8 mouse cellular contexts compared by ENCODE assay signal in the genomic region with DNA sequence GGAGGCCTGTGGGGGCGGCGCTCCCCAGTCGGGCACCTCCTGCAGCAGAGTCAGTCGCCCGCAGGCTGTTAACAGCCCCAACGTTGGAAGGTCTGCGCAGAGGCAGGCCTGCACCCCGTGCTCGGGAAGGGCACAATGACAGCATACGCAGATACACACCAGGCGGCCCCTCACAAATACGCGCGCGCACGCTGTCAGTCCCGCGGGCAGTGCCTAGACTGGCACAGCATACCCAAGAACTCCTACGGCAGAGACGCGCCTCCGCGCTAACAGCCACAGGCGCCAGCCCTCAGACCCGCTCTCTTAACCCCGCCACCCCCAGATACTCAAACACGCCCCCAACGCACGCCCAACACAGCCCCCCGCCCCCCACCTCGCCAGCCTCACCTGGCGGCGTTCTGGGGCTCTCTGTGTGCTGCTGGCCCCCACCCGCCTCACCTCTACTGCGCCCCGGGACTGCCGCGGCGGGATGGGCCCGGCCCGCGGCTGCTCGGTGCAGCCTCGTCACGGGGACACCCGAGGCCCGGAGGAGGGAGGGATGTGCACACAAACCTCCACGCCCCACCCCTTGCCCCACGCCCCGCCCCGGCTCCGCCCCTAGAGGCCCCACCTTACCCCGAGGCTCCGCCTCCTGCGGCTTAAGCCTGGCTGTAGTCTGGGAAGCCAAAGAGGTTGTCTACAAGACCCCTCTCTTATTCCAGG. TPM values are rescaled to one million over a fixed set of nuclear protein-coding genes. Genes with fewer than 3 reads are reported as not detected.
DNase-seq lines count a peak whose midpoint lies in the region; ATAC-seq lines count a peak whose summit lies in the region.

Gene Peli3 (minus strand): TSS at position 577 of the 702 bp plus-strand sequence.

- H3K36me3 ChIP-seq in intestine, embryonic 15.5 days = no peaks in the 10 kb centered on the region

- no peaks in the 10 kb centered on the region for H3K27me3 ChIP-seq in intestine, embryonic 15.5 days (replicated peaks)

- intact Hi-C loops in left cerebral cortex, postnatal 25 days (cut with DNase I) = no loop called here

- H3K9me3 ChIP-seq in intestine, embryonic 15.5 days = no peaks in the 10 kb centered on the region

- peak; percentile 78 for DNase-seq in adipocyte (ENCODE audit: low spot score)
- DNase-seq in embryo, embryonic 10.5 days (ENCODE audit: low spot score) = peak; percentile 89
- peak; percentile 86 for DNase-seq in gastrocnemius, postnatal 25 days
- peak; percentile 78 to 83 for DNase-seq in left cerebral cortex, postnatal 25 days (ENCODE audit: low spot score in 2 of 2)
- peak; percentile 80 for DNase-seq in mesoderm, embryonic 11.5 days (ENCODE audit: low read depth, low spot score)
- DNase-seq in right cerebral cortex, postnatal 25 days = peak; percentile 82
- peak; percentile 71 to 81 for DNase-seq in urinary bladder, postnatal 36 days (ENCODE audit: low spot score in 2 of 2)

- peak within 1 kb of the TSS; percentile 52 for H3K9ac ChIP-seq in intestine, embryonic 15.5 days

- H3K4me2 ChIP-seq in intestine, embryonic 15.5 days (replicated peaks) = peak within 1 kb of the TSS; percentile 92

- H3K27ac ChIP-seq in intestine, embryonic 15.5 days = no peak within 1 kb of the TSS

- WGBS in intestine, embryonic 15.5 days = 1% methylated on average over 54 of the region's 55 CpGs

- peaks cover 10% of the 10 kb centered on the region for H3K4me1 ChIP-seq in intestine, embryonic 15.5 days (replicated peaks)

- peak; percentile 99 for ATAC-seq in intestine, embryonic 15.5 days

- peak within 1 kb of the TSS; percentile 58 for H3K4me3 ChIP-seq in intestine, embryonic 15.5 days (replicated peaks)

RNA-seq across cellular contexts. Expression of gene Peli3, which starts in this region (rescaled TPM):
- 1 to 10 TPM in 1 of 2 experiments, under 1 TPM in 1; 0.87 to 1.2 TPM for total RNA-seq in gastrocnemius, postnatal 25 days (2021)
- polyA plus RNA-seq in intestine, embryonic 15.5 days (2015; fragmentation: Nextera tagmentation; extraction: Ambion mirVana) = 2.0 and 2.4 TPM in 2 replicates
- total RNA-seq in left cerebral cortex, postnatal 25 days (2021) = 10 to 100 TPM; 19.6 to 26.1 TPM

Comparison
In these comparisons a context has a peak if more than half of its experiments do, and no peak if none do; other contexts are left out.
1. RNA of gene Peli3 (total RNA-seq): 19.6 to 26.1 TPM in left cerebral cortex, postnatal 25 days; 0.87 to 1.2 TPM in gastrocnemius, postnatal 25 days; every median in the first group is over 4 times any median in the second.
2. Peak in every context shown above with its lines, with median percentiles within 50 percentile points of each other: DNase-seq.